Mouse (Mus musculus) kidney, adult 2 months (tissue): ENCODE results near the gene Gzmb. TPM values are rescaled to one million over a fixed set of nuclear protein-coding genes. Genes with fewer than 3 reads are reported as not detected.

Experiments used
- DNase-seq: peaks from one replicate; pipeline ENCODE4 v3.0.0; 2021
- H3K27ac ChIP-seq: fragments of 200-500 bp; 2 replicates; pipeline ENCODE4 v1.5.1; 2012; ENCODE audit warnings: low read depth, low read length, control low read depth, inconsistent platforms; ENCODE audit not compliant: insufficient read depth
- H3K27me3 ChIP-seq: fragments of 200-500 bp; replicated peaks from 2 replicates; pipeline ENCODE4 v1.6.1; 2012; ENCODE audit warnings: mild to moderate bottlenecking, moderate library complexity, low read length, inconsistent platforms; ENCODE audit not compliant: control insufficient read depth, insufficient read depth
- H3K36me3 ChIP-seq: fragments of 200-500 bp; 2 replicates; pipeline ENCODE4 v1.6.1; 2012; ENCODE audit warnings: mild to moderate bottlenecking, moderate library complexity, low read length, inconsistent platforms; ENCODE audit not compliant: control insufficient read depth, insufficient read depth
- H3K4me1 ChIP-seq: fragments of 200-500 bp; 2 replicates; pipeline ENCODE4 v1.6.1; 2011; ENCODE audit warnings: low read length; ENCODE audit not compliant: control insufficient read depth, insufficient read depth
- H3K4me3 ChIP-seq: fragments of 200-500 bp; 2 replicates; pipeline ENCODE4 v1.5.1; 2011; ENCODE audit warnings: mild to moderate bottlenecking, low read depth, low read length, control low read depth; ENCODE audit not compliant: insufficient read depth
- CTCF ChIP-seq: fragments of 200-500 bp; conservative IDR thresholded peaks from 2 replicates; pipeline ENCODE4 v1.5.1; 2011; ENCODE audit warnings: low read depth, mild to moderate bottlenecking, control low read depth, low read length, moderate library complexity, mixed read lengths; ENCODE audit not compliant: insufficient read depth, insufficient read length
- POLR2A ChIP-seq: fragments of 200-500 bp; IDR thresholded peaks from one replicate; pipeline ENCODE4 v1.6.1; 2011; ENCODE audit warnings: low read depth, low read length, control low read depth
- WGBS: fragments of 180-500 bp; shearing (Covaris S2); methylation state at CpG from one replicate; pipeline ENCODE4 v1.1.7; 2018; 5-methylcytosine and 5-hydroxymethylcytosine counted together
- polyA plus RNA-seq: library from polyadenylated mRNA; depleted of rRNA; stranded (reverse); fragments of >200 nt; gene quantifications from 2 replicates; pipeline ENCODE4 v1.2.3, GENCODE M21; 2012; rRNA removed

Gzmb gene
- polyA plus RNA-seq, 1 experiment: 0.41 TPM

DNA sequence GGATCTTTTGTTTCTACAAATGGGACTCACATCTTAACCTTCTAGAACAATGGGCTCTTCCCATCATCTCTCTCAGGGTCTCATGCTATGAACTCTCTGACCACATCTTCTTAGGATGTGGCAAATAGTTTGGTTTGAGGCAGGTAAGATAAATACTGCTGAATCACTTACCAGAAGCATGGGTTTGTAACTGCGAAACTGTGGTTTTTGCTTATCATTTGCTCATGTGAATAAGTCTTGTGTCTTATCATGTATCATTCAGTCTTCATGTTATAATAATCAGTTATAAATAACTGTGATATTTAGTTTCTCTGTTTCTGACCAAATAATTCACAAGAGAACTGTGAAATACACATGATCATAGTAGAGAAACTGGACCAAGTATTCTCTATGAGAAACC is 4.0 kb upstream of the Gzmb start:
- Histone ChIP-seq H3K4me3 (no peak overlapping the region), H3K27ac (no peak overlapping the region), H3K27me3 (no peaks in the 10 kb centered on the region), H3K4me1 (no peaks in the 10 kb centered on the region), H3K36me3 (no peaks in the 10 kb centered on the region)
- no peak for TF ChIP-seq CTCF
- no peak for DNase-seq
- 92% methylated on average over 1 of the region's 1 CpGs for WGBS

DNA sequence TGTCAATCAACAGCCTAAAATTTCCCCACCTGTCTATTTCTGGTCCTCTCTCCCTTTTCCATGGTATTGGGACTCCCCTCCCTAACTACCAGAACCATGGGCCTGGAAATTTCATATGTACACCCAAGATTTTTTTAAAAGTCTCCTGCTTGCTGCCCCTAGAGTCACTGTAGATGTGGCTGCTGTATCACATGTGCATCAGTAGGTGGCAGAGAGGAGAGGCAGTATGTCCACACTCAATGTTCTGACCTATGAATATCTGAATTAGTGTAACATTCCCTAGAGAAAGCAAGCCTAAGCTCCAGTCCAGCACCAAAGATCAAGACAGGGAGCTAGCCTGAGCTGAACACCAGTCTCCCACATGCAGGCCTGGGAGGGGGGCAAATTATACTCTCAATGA is 21.7 kb downstream of the Gzmb start:
- no peak for DNase-seq
- H3K4me3 ChIP-seq: no peak overlapping the region

DNA sequence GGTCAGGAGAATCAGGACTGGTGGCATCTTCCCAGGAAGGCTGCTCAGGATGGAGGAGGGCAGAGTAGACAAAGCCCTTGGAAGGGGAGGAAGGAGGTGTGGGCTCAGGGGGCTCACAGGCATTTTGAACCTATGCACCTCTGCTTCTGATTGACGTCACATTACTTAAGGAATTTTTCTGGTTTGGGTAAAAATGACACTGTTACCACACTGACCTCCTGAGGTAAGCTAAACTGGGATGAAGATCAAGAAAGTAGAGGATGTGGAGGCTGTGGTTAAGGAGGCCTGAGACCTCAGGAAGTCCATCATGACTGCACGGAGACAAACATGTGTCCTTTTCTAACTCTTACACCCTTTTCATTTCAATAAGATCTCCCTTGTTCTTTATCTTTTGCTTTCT is 27.5 kb downstream of the Gzmb start, which contains the start of gene Gzmc:
Gene Gzmc, minus strand, starts transcription at position 101 of the 400 bp plus-strand sequence.
- no peak within 1 kb of the TSS for H3K27ac ChIP-seq
- TF ChIP-seq CTCF: no peak
- no peak for TF ChIP-seq POLR2A
- H3K4me3 ChIP-seq: no peak within 1 kb of the TSS
- WGBS: 85% methylated on average over 2 of the region's 2 CpGs
- DNase-seq: no peak
- no peaks in the 10 kb centered on the region for H3K36me3 ChIP-seq
- no peaks in the 10 kb centered on the region for H3K4me1 ChIP-seq
- no peaks in the 10 kb centered on the region for H3K27me3 ChIP-seq

More for the DNA sequence above, 21.7 kb downstream of the Gzmb start:
- Histone ChIP-seq H3K27ac (no peak overlapping the region), H3K27me3 (no peaks in the 10 kb centered on the region), H3K4me1 (no peaks in the 10 kb centered on the region), H3K36me3 (no peaks in the 10 kb centered on the region)
- no peak for TF ChIP-seq POLR2A

DNA sequence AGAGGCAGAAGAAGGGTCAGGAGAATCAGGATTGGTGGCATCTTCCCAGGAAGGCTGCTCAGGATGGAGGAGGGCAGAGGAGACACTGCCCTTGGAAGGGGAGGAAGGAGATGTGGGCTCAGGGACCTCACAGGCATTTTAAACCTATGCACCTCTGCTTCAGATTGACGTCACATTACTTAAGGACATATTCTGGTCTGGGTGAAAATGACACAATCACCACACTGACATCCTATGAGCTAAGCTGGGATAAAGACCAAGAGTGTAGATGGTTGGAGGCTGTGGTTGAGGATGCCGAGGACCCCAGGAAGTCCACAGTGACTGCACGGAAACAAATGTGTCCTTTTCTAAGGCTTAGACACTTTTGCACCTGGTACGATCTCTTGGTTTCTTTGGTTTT is 50.7 kb downstream of the Gzmb start, which contains the start of gene Gzmf:
Gene Gzmf, minus strand, starts transcription at position 101 of the 400 bp plus-strand sequence.
- Histone ChIP-seq H3K27me3 (no peaks in the 10 kb centered on the region), H3K27ac (no peak within 1 kb of the TSS), H3K4me1 (no peaks in the 10 kb centered on the region), H3K4me3 (no peak within 1 kb of the TSS), H3K36me3 (no peaks in the 10 kb centered on the region)
- DNase-seq: no peak
- TF ChIP-seq CTCF (no peak), POLR2A (no peak)
- WGBS: 91% methylated on average over 4 of the region's 4 CpGs

Other genes starting within 250 kb of the Gzmb start
- gene Mcpt1, start 244.3 kb downstream of the Gzmb start, polyA plus RNA-seq: not detected in 2 replicates
- gene Mcpt9, start 231.8 kb downstream of the Gzmb start, polyA plus RNA-seq: not detected in 2 replicates
- not detected in 2 replicates for gene Mcpt2, start 220.2 kb downstream of the Gzmb start, polyA plus RNA-seq
- 0.50 and 0.95 TPM in 2 replicates for gene Mcpt4, start 199.9 kb downstream of the Gzmb start, polyA plus RNA-seq
- not detected in 2 replicates for gene Mcpt8, start 177.0 kb downstream of the Gzmb start, polyA plus RNA-seq
- gene Ctsg, start 159.7 kb downstream of the Gzmb start, polyA plus RNA-seq: not detected in 2 replicates
- gene Gzme, start 141.6 kb downstream of the Gzmb start, polyA plus RNA-seq: not detected in 2 replicates
- not detected in 2 replicates for gene Gzmd, start 129.7 kb downstream of the Gzmb start, polyA plus RNA-seq
- gene Gzmg, start 102.7 kb downstream of the Gzmb start, polyA plus RNA-seq: not detected in 2 replicates
- not detected in 2 replicates for gene Gzmn, start 87.7 kb downstream of the Gzmb start, polyA plus RNA-seq
- gene Gzmf, start 50.8 kb downstream of the Gzmb start, polyA plus RNA-seq: not detected in 2 replicates
- gene Gzmc, start 27.6 kb downstream of the Gzmb start, polyA plus RNA-seq: not detected in 2 replicates
- gene Atp12a, start 102.8 kb upstream of the Gzmb start, polyA plus RNA-seq: 0.22 and 0.25 TPM in 2 replicates
- 0.05 TPM in 1 of 2 replicates, not detected in the other for gene Rnf17, start 140.3 kb upstream of the Gzmb start, polyA plus RNA-seq